Mouse (Mus musculus) bone marrow, adult 2 months (tissue): ENCODE measurements around the gene Ctnnbip1. TPM values are rescaled to one million over a fixed set of nuclear protein-coding genes. Genes with fewer than 3 reads are reported as not detected.
A peak's percentile ranks its signal among the peaks of the same experiment; 100 is the strongest.

Experiments used
- H3K27ac ChIP-seq: fragments of 200-500 bp; 2 replicates; pipeline ENCODE4 v1.5.1; 2012; ENCODE audit warnings: low read depth, mild to moderate bottlenecking, control low read depth, inconsistent platforms, low read length; ENCODE audit not compliant: control insufficient read depth, poor library complexity, insufficient read depth
- H3K4me1 ChIP-seq: fragments of 200-500 bp; 2 replicates; pipeline ENCODE4 v1.6.1; 2011; ENCODE audit warnings: low read length; ENCODE audit not compliant: control insufficient read depth, insufficient read depth
- H3K4me3 ChIP-seq: fragments of 200-500 bp; replicated peaks from 2 replicates; pipeline ENCODE3; 2011; ENCODE audit warnings: mild to moderate bottlenecking, low read depth, low read length, control low read depth; ENCODE audit not compliant: control insufficient read depth
- CTCF ChIP-seq: fragments of 200-500 bp; IDR thresholded peaks from 2 replicates; pipeline ENCODE4 v1.5.1; 2011; ENCODE audit warnings: low read length, control low read depth; ENCODE audit not compliant: control insufficient read depth, insufficient read depth
- POLR2A ChIP-seq: fragments of 200-500 bp; IDR thresholded peaks from 2 replicates; pipeline ENCODE4 v1.6.1; 2011; ENCODE audit warnings: low read depth, mild to moderate bottlenecking, control low read depth, low read length, borderline replicate concordance; ENCODE audit not compliant: control insufficient read depth
- WGBS: fragments of 180-500 bp; shearing (Covaris S2); methylation state at CpG from one replicate; pipeline ENCODE4 v1.1.7; 2018; 5-methylcytosine and 5-hydroxymethylcytosine counted together
- polyA plus RNA-seq: library from polyadenylated mRNA; stranded (reverse); fragments of >200 nt; gene quantifications from 2 replicates; pipeline ENCODE4 v1.2.4, GENCODE M21; 2011; ENCODE audit warnings: low replicate concordance; ENCODE audit not compliant: missing spikeins, insufficient read depth, insufficient read length

Ctnnbip1 gene
- polyA plus RNA-seq, 1 experiment = 4.8 TPM

DNA sequence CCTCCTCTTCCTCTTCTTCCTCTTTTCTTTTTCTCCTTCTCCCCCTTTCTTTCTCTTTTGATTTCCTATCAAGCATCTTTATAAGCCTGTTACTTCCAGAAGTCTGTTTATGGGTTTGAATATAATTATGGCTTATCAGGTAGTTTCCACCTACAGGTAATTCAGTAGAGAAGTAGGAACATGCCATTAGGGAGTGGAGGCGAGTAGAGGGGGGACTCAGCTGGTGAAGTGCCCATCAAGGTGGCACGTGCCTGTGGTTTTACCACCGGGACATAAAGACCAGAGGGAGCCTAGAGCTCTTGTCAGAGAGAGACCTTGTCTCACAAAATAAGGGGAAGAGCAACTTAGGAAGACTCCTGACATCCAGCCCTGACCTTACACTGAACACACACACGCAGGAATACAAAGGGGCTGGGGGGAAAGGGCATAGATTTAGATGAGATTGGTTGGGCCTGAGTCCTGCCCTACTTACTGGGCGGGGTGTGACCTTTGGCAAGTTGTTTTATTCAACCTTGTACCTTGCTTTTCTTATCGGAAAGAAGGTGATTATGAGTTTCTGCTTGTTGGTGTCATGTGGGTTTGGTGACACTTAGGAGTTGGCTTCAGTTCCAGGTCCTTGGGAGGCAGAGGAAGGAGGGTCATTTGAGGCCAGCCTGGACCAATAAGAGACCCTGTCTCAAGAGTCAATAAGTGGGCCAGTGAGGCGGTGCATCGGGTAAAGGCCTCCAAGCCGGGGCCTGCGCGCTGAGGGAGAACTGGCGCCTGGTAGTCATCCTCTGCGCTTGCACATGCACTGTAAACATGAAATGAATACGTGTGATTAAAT is 28.4 kb upstream of the Ctnnbip1 start:
- TF ChIP-seq CTCF (no peak), POLR2A (no peak)
- WGBS = 89% methylated on average over 14 of the region's 14 CpGs
- Histone ChIP-seq H3K4me1 (no peaks in the 10 kb centered on the region), H3K4me3 (no peak overlapping the region), H3K27ac (no peak overlapping the region)

GRCm38 (mm10) chr4:149491151-149491550 is 26.9 kb upstream of the Ctnnbip1 start:
- 90% methylated on average over 3 of the region's 3 CpGs for WGBS
- H3K27ac ChIP-seq = no peak overlapping the region
- H3K4me3 ChIP-seq = no peak overlapping the region
- TF ChIP-seq CTCF (peak; percentile 7; the same call in 1 of the 2 replicates), POLR2A (no peak)
- no peaks in the 10 kb centered on the region for H3K4me1 ChIP-seq

DNA sequence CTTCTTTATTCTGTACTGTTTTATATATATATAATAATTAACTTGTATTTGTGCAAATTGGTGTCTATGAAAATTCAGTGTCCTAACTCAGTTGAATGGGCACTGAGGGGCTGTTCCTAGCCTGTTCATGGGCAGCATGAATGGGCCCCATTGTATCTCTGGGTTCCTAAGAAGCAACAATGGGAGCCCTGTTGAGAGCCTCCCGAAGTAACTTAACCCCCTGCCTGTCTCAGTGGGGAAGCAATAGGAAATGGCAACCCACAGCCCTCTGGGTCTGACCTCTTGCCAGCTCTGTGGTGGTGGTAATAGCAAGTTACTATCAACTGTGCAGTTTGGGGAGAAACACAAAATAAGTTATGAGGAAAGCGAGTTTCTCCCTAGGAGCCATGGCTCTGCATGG is 21.4 kb upstream of the Ctnnbip1 start:
- 46% methylated on average over 2 of the region's 2 CpGs for WGBS
- no peaks in the 10 kb centered on the region for H3K4me1 ChIP-seq
- no peak overlapping the region for H3K27ac ChIP-seq
- H3K4me3 ChIP-seq = no peak overlapping the region
- TF ChIP-seq CTCF (no peak), POLR2A (no peak)

DNA sequence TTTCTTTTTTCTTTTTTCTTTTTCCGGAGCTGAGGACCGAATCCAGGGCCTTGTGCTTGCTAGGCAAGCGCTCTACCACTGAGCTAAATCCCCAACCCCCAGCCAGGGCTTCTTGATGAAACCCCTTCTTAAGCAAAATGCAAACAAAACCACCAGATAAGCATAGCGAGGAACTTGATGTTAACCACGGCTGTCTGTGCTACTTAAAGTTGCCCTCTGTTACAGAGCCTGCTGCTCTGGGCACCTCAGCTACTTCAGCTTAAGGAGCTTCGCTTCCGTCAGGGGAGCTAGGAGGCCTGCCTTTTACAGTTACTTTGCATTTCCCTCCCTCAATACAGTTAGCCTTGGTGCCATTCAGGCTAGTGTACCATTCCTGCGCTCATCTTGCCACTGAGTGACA is 19.1 kb upstream of the Ctnnbip1 start:
- TF ChIP-seq POLR2A (no peak), CTCF (no peak)
- WGBS = 73% methylated on average over 8 of the region's 8 CpGs
- Histone ChIP-seq H3K27ac (no peak overlapping the region), H3K4me3 (no peak overlapping the region), H3K4me1 (no peaks in the 10 kb centered on the region)

GRCm38 (mm10) chr4:149499790-149500189 is 18.2 kb upstream of the Ctnnbip1 start:
- no peaks in the 10 kb centered on the region for H3K4me1 ChIP-seq
- WGBS = 24% methylated on average over 5 of the region's 5 CpGs
- TF ChIP-seq POLR2A (no peak), CTCF (no peak)

GRCm38 (mm10) chr4:149504363-149504762 is 13.7 kb upstream of the Ctnnbip1 start:
- Histone ChIP-seq H3K27ac (no peak overlapping the region), H3K4me1 (no peaks in the 10 kb centered on the region), H3K4me3 (no peak overlapping the region)
- WGBS = 76% methylated on average over 5 of the region's 5 CpGs
- no peak for TF ChIP-seq POLR2A
- no peak for TF ChIP-seq CTCF

More at GRCm38 (mm10) chr4:149499790-149500189, 18.2 kb upstream of the Ctnnbip1 start:
- no peak overlapping the region for H3K27ac ChIP-seq
- H3K4me3 ChIP-seq = no peak overlapping the region

- Histone ChIP-seq H3K4me1 (no peaks in the 10 kb centered on the region), H3K27ac (no peak overlapping the region), H3K4me3 (no peak overlapping the region)
- WGBS = 7% methylated on average over 3 of the region's 3 CpGs
- TF ChIP-seq POLR2A (no peak), CTCF (no peak)
Measured at GRCm38 (mm10) chr4:149504858-149505257, 13.2 kb upstream of the Ctnnbip1 start.

DNA sequence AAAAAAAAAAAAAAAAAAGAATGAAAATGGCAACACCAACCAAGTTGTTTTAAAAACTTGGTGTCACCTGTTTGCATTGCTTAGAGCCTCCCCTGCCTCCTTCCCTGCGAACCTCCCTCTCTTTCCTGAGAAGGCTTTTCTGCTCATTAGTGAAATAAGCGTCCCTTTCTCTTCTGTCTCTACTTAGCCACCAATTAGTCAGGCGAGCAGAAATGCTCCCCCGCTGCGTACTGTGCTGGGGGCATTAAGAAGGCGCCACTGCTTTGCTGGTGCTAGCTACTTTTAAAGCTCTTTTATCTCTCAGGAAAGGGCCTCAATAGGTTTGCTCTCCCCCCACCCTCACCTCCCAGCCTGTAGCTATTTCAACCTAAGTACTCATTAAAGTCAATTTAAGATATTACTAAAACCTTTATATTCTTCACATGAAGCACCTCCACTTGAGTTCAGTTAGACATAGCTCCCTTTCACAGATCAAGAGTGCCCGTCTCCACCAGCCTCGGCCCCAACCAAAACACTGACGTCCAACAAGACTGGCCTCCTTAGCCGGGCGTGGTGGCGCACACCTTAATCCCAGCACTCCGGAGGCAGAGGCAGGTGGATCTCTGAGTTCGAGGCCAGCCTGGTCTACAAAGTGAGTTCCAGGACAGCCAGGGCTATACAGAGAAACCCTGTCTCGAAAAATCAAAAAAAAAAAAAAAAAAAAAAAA is 12.6 kb upstream of the Ctnnbip1 start:
- Histone ChIP-seq H3K27ac (no peak overlapping the region), H3K4me1 (no peaks in the 10 kb centered on the region), H3K4me3 (no peak overlapping the region)
- TF ChIP-seq CTCF (no peak), POLR2A (no peak)
- 82% methylated on average over 15 of the region's 15 CpGs for WGBS
